Mouse (Mus musculus) left cerebral cortex, postnatal 25 days (tissue): ENCODE measurements at regions not wholly inside any gene's neighbourhood (a gene's known extent, or its start where the extent isn't known, plus 50 kb on each side); places are given as distances from the start of the nearest gene placed in this dataset.

Experiments
- DNase-seq, 2 experiments: peaks; one replicate each; pipeline ENCODE4 v3.0.0; 2022; ENCODE audit warnings: low spot score in 2 of 2, mixed read lengths in 1 of 2
- intact Hi-C: fragments of 180-260 bp; cut with DNase I; formaldehyde crosslinking; loops from one replicate; pipeline ENCODE4 v1.15.1; 2025

GRCm38 (mm10) chr2:74209421-74209917, 298.3 kb upstream of the Atp5g3 start:
- no peak for DNase-seq
- intact Hi-C loops: no loop called here

GRCm38 (mm10) chr2:74207440-74207839, 296.3 kb upstream of the Atp5g3 start:
- intact Hi-C loops: no loop called here

GRCm38 (mm10) chr2:74202776-74203175, 291.6 kb upstream of the Atp5g3 start:
- intact Hi-C loops: no loop called here

More at GRCm38 (mm10) chr2:74207440-74207839, 296.3 kb upstream of the Atp5g3 start:
- no peak for DNase-seq

GRCm38 (mm10) chr2:74201608-74202323, 290.6 kb upstream of the Atp5g3 start:
- intact Hi-C loops: no loop called here
- DNase-seq: no peak

More at GRCm38 (mm10) chr2:74202776-74203175, 291.6 kb upstream of the Atp5g3 start:
- no peak for DNase-seq

GRCm38 (mm10) chr2:74199550-74199949, 288.4 kb upstream of the Atp5g3 start:
- intact Hi-C loops: no loop called here
- DNase-seq: no peak

- intact Hi-C loops: no loop called here
- no peak for DNase-seq
These were observed 277.1 kb upstream of the Atp5g3 start for GRCm38 (mm10) chr2:74187963-74188790.

- intact Hi-C loops: no loop called here
- no peak for DNase-seq
These were observed 267.0 kb upstream of the Atp5g3 start for GRCm38 (mm10) chr2:74178106-74178505.

- intact Hi-C loops: no loop called here
- no peak for DNase-seq
These were observed 257.8 kb upstream of the Atp5g3 start for GRCm38 (mm10) chr2:74168776-74169570.

- intact Hi-C loops: no loop called here
- no peak for DNase-seq
These were observed 257.2 kb upstream of the Atp5g3 start for GRCm38 (mm10) chr2:74168307-74168706.

- intact Hi-C loops: no loop called here
- no peak for DNase-seq
These were observed 242.9 kb upstream of the Atp5g3 start for GRCm38 (mm10) chr2:74154062-74154461.

- peak in 1 of 2 experiments; percentile 47 for DNase-seq
- intact Hi-C loops: no loop called here
These were observed 242.2 kb upstream of the Atp5g3 start for GRCm38 (mm10) chr2:74153247-74153850.

- DNase-seq: no peak
- intact Hi-C loops: no loop called here
These were observed 241.6 kb upstream of the Atp5g3 start for GRCm38 (mm10) chr2:74152534-74153246.

GRCm38 (mm10) chr2:74147193-74147592, 236.1 kb upstream of the Atp5g3 start:
- intact Hi-C loops: no loop called here
- peak in 1 of 2 experiments; percentile 53 for DNase-seq

GRCm38 (mm10) chr2:74136624-74137003, 225.5 kb upstream of the Atp5g3 start:
- intact Hi-C loops: loop anchor here (1.0 to 10.0 kb wide), 2 partner anchors 248 to 288 kb away; no protein-coding TSS in a partner anchor

GRCm38 (mm10) chr2:74135963-74136623, 225.0 kb upstream of the Atp5g3 start:
- no peak for DNase-seq
- intact Hi-C loops: loop anchor here (1.0 to 10.0 kb wide), 2 partner anchors 249 to 288 kb away; no protein-coding TSS in a partner anchor

More at GRCm38 (mm10) chr2:74136624-74137003, 225.5 kb upstream of the Atp5g3 start:
- peak; percentile 32 to 85 for DNase-seq

GRCm38 (mm10) chr2:74130141-74130588, 219.0 kb upstream of the Atp5g3 start:
- intact Hi-C loops: loop anchor here (10.0 kb wide), 1 partner anchor 255 kb away; no protein-coding TSS in a partner anchor

GRCm38 (mm10) chr2:74128782-74129538, 217.8 kb upstream of the Atp5g3 start:
- DNase-seq: peak; percentile 42 to 45
- intact Hi-C loops: no loop called here

More at GRCm38 (mm10) chr2:74130141-74130588, 219.0 kb upstream of the Atp5g3 start:
- DNase-seq: no peak
